Mouse (Mus musculus): Measurements from ENCODE around the gene Lrrc34.

Lrrc34 gene

GRCm38 (mm10) chr3:30599711-30600545 is 47.7 kb downstream of the Lrrc34 start, which contains the start of gene Actrt3:
Gene Actrt3 (minus strand): TSS chr3:30599939.
- DNase-seq: peak; percentile 12 to 38

- no peak for DNase-seq
These were observed 50.4 kb downstream of the Lrrc34 start for GRCm38 (mm10) chr3:30597271-30597670.

DNA sequence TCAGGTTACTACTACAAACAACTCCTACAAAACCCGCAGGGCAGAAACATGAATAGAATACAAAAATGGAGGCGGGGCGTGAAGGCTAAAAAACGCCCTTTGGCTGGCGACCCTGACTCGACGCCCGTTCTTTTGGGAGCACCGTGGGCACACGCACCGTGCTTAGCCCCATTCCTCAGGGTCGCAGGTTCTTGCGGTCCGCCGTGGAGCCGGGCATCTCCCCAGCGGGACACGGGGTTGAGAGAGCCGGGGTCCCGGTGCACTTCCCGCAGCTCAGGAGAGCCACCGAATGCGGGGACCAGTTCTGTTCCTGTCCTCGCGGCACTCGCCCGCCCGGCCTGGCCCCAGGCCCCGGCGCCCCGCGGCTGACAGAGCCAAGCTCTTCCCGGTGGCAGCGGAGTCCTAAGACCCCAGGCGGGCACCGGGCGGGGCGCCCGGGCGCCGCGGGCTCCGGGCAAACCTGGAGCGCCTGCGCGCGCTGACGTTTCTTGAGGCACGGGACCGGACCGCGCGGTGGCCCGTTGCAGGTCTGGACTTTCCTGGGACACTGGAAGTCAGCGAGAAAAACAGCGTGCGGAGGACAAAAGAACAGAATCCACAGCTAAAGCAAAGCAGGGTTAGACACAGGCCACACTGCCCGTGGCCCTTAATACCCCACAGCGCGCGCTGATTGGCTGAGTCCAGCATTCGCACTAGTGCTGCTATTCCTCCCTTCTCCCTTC is 52.4 kb downstream of the Lrrc34 start:
- DNase-seq: peak; percentile 31 to 53

DNA sequence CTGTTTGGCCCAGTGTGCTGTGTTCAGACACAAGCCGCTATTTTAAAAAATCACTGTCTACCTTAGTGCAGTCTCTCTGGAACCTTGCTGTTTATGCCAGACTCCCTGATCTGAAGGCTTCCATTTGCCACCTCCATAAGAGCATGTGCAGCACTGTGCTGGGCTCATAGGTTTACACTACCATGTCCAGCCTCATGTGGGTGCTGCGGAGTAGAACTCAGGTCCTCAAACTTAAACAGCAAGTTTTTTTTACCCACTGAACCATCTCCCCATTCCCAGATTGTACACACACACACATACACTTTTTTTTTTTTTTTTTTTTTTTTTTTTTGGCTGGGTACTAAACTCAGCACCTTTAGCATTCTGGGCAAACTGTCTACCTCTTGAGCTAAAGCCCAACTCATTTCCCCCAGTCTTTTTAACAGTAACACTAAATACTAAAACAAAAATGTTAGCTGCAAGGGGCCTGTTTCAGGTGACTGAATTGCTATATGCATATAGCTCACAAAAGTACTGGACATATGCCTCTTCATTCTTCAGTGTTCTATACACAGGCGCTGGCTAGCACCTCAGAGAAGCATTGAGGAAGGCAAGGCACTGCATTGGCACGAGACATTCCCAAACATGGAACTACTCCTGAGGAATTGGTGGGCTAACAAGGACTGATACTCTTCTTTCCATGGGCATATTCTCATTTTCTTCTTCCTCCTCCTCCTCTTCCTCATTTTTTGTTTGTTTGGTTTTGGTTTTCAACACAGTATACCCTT is 53.8 kb downstream of the Lrrc34 start:
- DNase-seq: peak in 1 of 2 experiments; percentile 15

DNA sequence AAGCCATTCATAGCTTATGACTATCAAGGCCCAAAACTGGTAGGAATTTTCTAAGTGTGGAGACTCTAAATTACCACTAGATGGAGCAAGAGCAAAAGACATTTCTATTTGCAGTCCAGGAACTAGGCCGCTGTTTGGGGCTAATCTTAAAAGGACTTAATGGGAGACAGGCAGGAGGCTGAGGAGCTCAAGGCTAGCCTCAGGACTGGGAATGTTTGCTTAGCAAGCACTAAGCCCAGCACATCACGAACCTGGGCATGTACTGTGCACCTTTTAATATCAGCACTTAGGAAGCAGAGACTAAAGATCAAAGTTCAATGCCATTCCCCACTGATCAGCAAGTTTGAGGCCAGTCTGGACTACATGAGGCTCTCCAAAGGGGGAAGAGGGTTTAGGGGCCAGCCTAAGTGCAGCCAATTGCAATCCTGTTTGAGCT is 55.2 kb downstream of the Lrrc34 start:
- peak in 1 of 2 experiments; percentile 23 for DNase-seq

DNA sequence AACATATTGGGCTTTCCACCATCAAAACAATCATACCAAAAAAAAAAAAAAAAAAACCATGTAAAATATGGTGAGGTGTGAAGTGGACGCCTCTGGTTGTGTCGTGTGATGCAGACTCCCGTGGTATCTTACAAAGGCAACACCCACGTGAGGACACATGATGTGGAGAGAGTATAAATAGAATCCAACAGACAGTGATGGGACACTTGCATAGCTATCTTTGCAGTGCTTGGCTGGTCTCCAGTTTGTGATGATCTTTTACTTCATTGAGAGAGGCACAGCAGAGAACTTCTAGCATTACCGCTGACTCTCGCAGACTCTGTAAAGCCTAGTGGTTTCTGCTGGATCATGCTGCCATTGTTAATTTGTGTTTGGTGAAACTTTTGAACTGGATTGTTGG is 58.8 kb downstream of the Lrrc34 start:
- DNase-seq: no peak
